Mouse (Mus musculus) small intestine, adult 2 months (tissue): ENCODE measurements around the gene Lpin2. TPM values are rescaled to one million over a fixed set of nuclear protein-coding genes. Genes with fewer than 3 reads are reported as not detected.

ENCODE experiments used
- H3K27ac ChIP-seq: fragments of 200-500 bp; 2 replicates; pipeline ENCODE4 v1.5.1; 2012; ENCODE audit warnings: low read depth, low read length, control low read depth, inconsistent platforms; ENCODE audit not compliant: insufficient read depth
- H3K27me3 ChIP-seq: fragments of 200-500 bp; 2 replicates; pipeline ENCODE4 v1.6.1; 2012; ENCODE audit warnings: mild to moderate bottlenecking, moderate library complexity, low read length, inconsistent platforms; ENCODE audit not compliant: control insufficient read depth, insufficient read depth
- H3K36me3 ChIP-seq: fragments of 200-500 bp; 2 replicates; pipeline ENCODE4 v1.6.1; 2012; ENCODE audit warnings: mild to moderate bottlenecking, low read length, control low read depth, inconsistent platforms; ENCODE audit not compliant: control insufficient read depth, insufficient read depth
- H3K4me1 ChIP-seq: fragments of 200-500 bp; 2 replicates; pipeline ENCODE4 v1.6.1; 2012; ENCODE audit warnings: low read length, inconsistent platforms, mixed read lengths; ENCODE audit not compliant: control insufficient read depth, insufficient read depth, insufficient read length
- H3K4me3 ChIP-seq: fragments of 200-500 bp; 2 replicates; pipeline ENCODE4 v1.5.1; 2012; ENCODE audit warnings: low read depth, mild to moderate bottlenecking, control low read depth, inconsistent platforms, low read length, moderate library complexity
- CTCF ChIP-seq: fragments of 200-500 bp; IDR thresholded peaks from 2 replicates; pipeline ENCODE4 v1.5.1; 2012; ENCODE audit warnings: low read depth, mild to moderate bottlenecking, control low read depth, inconsistent platforms, low read length, moderate library complexity, mixed read lengths; ENCODE audit not compliant: insufficient replicate concordance, insufficient read length; ENCODE audit errors: extremely low read depth
- POLR2A ChIP-seq: fragments of 200-500 bp; IDR thresholded peaks from 2 replicates; pipeline ENCODE4 v1.6.1; 2012; ENCODE audit warnings: low read depth, mild to moderate bottlenecking, control low read depth, inconsistent platforms, low read length, moderate library complexity
- WGBS: fragments of 180-500 bp; shearing (Covaris S2); methylation state at CpG from one replicate; pipeline ENCODE4 v1.1.7; 2018; 5-methylcytosine and 5-hydroxymethylcytosine counted together
- polyA plus RNA-seq: library from polyadenylated mRNA; depleted of rRNA; stranded (reverse); fragments of >200 nt; gene quantifications from 2 replicates; pipeline ENCODE4 v1.2.3, GENCODE M21; 2012; rRNA removed

Gene Lpin2
- polyA plus RNA-seq, 1 experiment = 39.8 TPM

DNA sequence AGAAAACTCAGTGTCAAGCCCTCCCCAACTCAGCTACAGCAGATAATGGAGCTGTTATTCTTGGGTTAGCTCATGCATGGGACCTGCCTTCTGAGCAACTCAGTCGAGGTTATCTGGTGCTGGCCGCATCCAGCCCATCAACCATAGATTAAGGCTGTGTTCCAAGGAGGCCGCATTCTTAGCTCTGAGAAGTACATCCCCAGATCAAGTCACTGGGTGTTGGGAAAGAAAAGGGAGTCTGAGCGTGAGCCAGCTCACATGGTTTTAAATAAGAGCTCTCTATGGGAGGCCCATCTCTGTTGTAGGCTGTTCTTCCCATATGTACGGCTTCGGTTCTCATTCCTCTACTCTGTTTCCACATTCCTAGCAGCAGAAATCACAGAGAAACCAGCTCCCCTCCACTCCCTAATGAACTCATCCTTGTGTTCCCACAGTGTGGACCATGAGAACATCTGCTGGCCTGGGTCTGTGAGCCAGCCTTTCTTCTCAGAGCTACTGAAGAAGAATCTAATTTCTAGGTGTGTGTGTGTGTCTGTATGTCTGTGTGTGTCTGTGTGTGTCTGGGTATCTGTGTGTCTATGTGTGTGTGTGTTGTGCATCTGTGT lies 107.3 kb downstream of the Lpin2 start:
- Histone ChIP-seq H3K4me1 (peaks cover 2% of the 10 kb centered on the region; the same call in 1 of the 2 replicates), H3K27me3 (no peaks in the 10 kb centered on the region), H3K27ac (no peak overlapping the region), H3K4me3 (no peak overlapping the region), H3K36me3 (no peaks in the 10 kb centered on the region)
- no peak for TF ChIP-seq POLR2A
- WGBS = 77% methylated on average over 6 of the region's 6 CpGs

DNA sequence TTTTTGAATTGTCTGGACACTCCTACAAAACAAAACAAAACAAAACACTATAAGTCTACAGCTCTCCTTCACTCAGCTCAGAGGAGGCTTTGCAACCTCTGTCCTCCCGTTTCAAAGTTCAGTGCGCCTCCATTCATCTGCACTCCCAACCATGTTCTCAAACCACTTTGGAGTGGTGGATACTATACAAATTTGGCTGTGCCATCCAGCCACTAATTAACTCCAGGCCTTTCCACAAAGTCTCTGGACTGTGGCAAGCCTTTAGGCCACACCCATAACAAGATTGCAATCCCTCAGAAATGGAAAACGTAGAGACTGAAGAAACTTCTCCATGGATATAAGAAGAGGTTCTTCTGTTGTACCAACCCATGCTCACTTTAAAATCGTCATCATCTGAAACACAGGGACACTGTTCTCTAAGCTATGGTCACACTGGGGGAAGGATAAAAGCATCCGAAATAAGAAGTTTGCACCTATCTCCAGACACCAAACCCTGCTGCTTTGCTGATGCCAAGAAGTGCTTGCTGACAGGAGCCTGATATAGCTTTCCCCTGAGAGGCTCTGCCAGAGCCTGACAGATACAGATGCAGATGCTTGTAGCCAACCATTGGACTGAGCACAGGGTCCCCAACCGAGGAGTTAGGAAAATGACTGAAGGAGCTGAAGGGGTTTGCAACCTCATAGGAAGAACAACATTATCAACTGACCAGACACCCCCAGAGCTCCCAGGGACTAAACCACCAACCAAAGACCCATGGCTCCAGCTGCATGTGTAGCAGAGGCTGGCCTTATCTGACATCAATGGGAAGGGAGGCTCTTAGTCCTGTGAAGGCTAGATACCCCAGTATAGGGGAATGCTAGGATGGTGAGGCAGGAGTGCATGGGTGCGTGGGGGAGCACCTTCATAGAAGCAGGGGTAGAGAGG lies 108.4 kb downstream of the Lpin2 start:
- TF ChIP-seq POLR2A = no peak
- TF ChIP-seq CTCF = no peak
- Histone ChIP-seq H3K27me3 (no peaks in the 10 kb centered on the region), H3K27ac (no peak overlapping the region), H3K4me3 (no peak overlapping the region), H3K4me1 (no peaks in the 10 kb centered on the region), H3K36me3 (no peaks in the 10 kb centered on the region)
- 79% methylated on average over 7 of the region's 7 CpGs for WGBS

DNA sequence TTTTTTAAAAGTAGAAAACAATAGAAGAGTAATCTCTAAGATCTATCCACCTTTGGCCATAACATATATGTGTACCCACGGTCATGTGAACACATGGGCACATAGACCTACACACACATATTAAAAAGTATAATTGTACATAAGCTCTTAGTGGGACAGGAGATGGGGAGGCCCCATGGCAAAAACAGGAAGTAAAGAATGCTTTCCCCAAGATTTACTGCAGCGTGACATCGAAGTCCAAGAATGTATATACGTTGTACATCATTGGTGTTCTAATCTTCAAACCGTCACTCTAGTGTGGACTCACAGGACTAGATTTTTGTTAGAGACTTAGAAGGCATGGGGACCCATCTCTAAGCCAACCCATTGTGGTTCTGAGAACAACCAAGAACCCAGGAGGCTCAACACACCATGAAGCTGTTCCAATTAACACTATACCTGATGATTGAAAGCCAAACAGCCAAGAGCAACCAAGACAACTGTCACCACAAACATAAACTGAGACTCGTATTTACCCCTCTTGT lies 109.6 kb downstream of the Lpin2 start:
- Histone ChIP-seq H3K4me3 (no peak overlapping the region), H3K4me1 (no peaks in the 10 kb centered on the region), H3K27ac (no peak overlapping the region), H3K27me3 (no peaks in the 10 kb centered on the region), H3K36me3 (no peaks in the 10 kb centered on the region)
- no peak for TF ChIP-seq CTCF
- TF ChIP-seq POLR2A = no peak
- WGBS = 82% methylated on average over 6 of the region's 6 CpGs

DNA sequence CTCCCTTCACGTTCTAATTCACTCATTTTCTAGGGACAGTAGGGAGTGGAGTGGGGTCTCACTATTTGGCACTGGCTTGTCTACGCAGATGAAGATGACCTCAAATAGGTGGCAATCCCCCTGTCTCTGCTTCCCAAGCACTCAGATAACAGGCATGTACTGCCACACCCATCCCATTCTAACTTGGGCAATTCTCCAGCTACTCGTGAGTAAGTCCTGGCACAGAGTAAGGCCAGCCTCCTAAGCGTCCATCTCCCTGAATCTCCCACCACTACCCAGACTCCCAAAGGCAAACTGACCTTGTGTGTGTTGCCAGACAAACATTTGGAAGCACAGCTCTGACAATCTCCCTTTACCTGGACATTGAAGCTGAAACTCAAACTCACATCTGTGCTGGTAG lies 110.5 kb downstream of the Lpin2 start:
- Histone ChIP-seq H3K4me1 (no peaks in the 10 kb centered on the region), H3K27me3 (no peaks in the 10 kb centered on the region), H3K36me3 (no peaks in the 10 kb centered on the region), H3K27ac (no peak overlapping the region), H3K4me3 (no peak overlapping the region)
- TF ChIP-seq CTCF = no peak
- TF ChIP-seq POLR2A = no peak
- WGBS = 45% methylated on average over 4 of the region's 4 CpGs

DNA sequence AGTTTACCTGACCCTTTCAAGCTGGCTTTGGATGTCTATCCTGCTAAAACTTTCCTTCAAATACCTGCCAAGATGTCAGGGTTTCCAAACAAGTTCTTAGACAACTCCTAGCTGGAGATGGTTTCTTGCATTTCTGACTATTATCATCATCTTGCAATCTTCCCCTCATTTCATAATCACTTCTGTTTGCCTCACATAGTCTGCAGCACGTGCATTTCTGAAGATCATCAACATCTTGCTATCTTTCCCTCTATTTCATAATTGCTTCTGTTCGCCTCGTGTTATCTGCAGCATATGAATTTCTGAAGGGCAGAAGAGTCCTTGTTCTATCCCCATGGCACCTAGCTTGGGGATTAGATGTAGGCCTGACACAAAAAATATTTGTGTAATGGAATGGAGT lies 112.2 kb downstream of the Lpin2 start:
- Histone ChIP-seq H3K36me3 (no peaks in the 10 kb centered on the region), H3K27ac (no peak overlapping the region), H3K27me3 (no peaks in the 10 kb centered on the region), H3K4me1 (no peaks in the 10 kb centered on the region), H3K4me3 (no peak overlapping the region)
- WGBS = 57% methylated on average over 3 of the region's 3 CpGs
- no peak for TF ChIP-seq CTCF
- TF ChIP-seq POLR2A = no peak

Other genes with a start within 250 kb of the Lpin2 start
- 2.8 and 3.1 TPM in 2 replicates for gene Myom1, start 179.9 kb upstream of the Lpin2 start, polyA plus RNA-seq
- 28.8 and 52.7 TPM in 2 replicates for gene Myl12a, start 179.7 kb upstream of the Lpin2 start, polyA plus RNA-seq
- 0.85 and 2.7 TPM in 2 replicates for gene Emilin2, start 129.4 kb downstream of the Lpin2 start, polyA plus RNA-seq